Mouse (Mus musculus) liver, adult 2 months (tissue): Measurements from ENCODE around the gene Prcd. TPM values are rescaled to one million over a fixed set of nuclear protein-coding genes. Genes with fewer than 3 reads are reported as not detected.
A peak's percentile ranks its signal among the peaks of the same experiment; 100 is the strongest.

ENCODE experiments used
- DNase-seq: peaks from one replicate; pipeline ENCODE4 v3.0.0-alpha.2; 2011; ENCODE audit warnings: low read depth, low spot score; ENCODE audit errors: extremely low read depth
- H3K27ac ChIP-seq: fragments of 200-500 bp; replicated peaks from 2 replicates; pipeline ENCODE4 v1.5.1; 2012; ENCODE audit warnings: low read depth, mild to moderate bottlenecking, control low read depth, inconsistent platforms, low read length; ENCODE audit not compliant: insufficient read depth
- H3K27me3 ChIP-seq: fragments of 200-500 bp; 2 replicates; pipeline ENCODE4 v1.6.1; 2012; ENCODE audit warnings: mild to moderate bottlenecking, moderate library complexity, low read length, inconsistent platforms; ENCODE audit not compliant: control insufficient read depth, insufficient read depth
- H3K36me3 ChIP-seq: fragments of 200-500 bp; 2 replicates; pipeline ENCODE4 v1.6.1; 2012; ENCODE audit warnings: low read length, inconsistent platforms; ENCODE audit not compliant: control insufficient read depth, insufficient read depth
- H3K4me1 ChIP-seq: fragments of 200-500 bp; 2 replicates; pipeline ENCODE4 v1.6.1; 2011; ENCODE audit warnings: low read length; ENCODE audit not compliant: control insufficient read depth, insufficient read depth
- H3K4me3 ChIP-seq: fragments of 200-500 bp; 2 replicates; pipeline ENCODE4 v1.5.1; 2011; ENCODE audit warnings: low read depth, mild to moderate bottlenecking, control low read depth, low read length, moderate library complexity; ENCODE audit not compliant: insufficient read depth
- H3K79me2 ChIP-seq: fragments of 200-500 bp; 2 replicates; pipeline ENCODE4 v1.6.1; 2012; ENCODE audit warnings: inconsistent platforms, mild to moderate bottlenecking, low read length, moderate library complexity; ENCODE audit not compliant: control insufficient read depth, insufficient read depth
- H3K9ac ChIP-seq: fragments of 200-500 bp; 2 replicates; pipeline ENCODE4 v1.6.1; 2012; ENCODE audit warnings: low read depth, mild to moderate bottlenecking, control low read depth, inconsistent platforms, low read length
- CTCF ChIP-seq: fragments of 200-500 bp; IDR thresholded peaks from 2 replicates; pipeline ENCODE4 v1.5.1; 2011; ENCODE audit warnings: low read depth, low read length, control low read depth
- POLR2A ChIP-seq: fragments of 200-500 bp; IDR thresholded peaks from 2 replicates; pipeline ENCODE4 v1.6.1; 2011; ENCODE audit warnings: low read length, control low read depth; ENCODE audit not compliant: insufficient read depth; ENCODE audit errors: extremely low read depth
- WGBS: fragments of 180-500 bp; shearing (Covaris S2); methylation state at CpG from one replicate; pipeline ENCODE4 v1.1.7; 2018; 5-methylcytosine and 5-hydroxymethylcytosine counted together
- polyA plus RNA-seq: library from polyadenylated mRNA; depleted of rRNA; stranded (reverse); fragments of >200 nt; gene quantifications from 2 replicates; pipeline ENCODE4 v1.2.3, GENCODE M21; 2012
- total RNA-seq: library from RNA; depleted of rRNA; stranded (reverse); fragments of >200 nt; gene quantifications from 2 replicates; pipeline ENCODE4 v1.2.3, GENCODE M21; 2014

The Prcd gene
- total and polyA plus RNA-seq, 2 experiments, result not detected

- H3K4me3 ChIP-seq, result peak overlapping the region; percentile 79
- TF ChIP-seq POLR2A, result peak; percentile 54; the same call in 1 of the 2 replicates
- no peak for TF ChIP-seq CTCF
- no peaks in the 10 kb centered on the region for H3K36me3 ChIP-seq
- WGBS, result 17% methylated on average over 42 of the region's 42 CpGs
- peak overlapping the region; percentile 81 for H3K27ac ChIP-seq
- H3K27me3 ChIP-seq, result no peaks in the 10 kb centered on the region
- peaks cover 29% of the 10 kb centered on the region for H3K4me1 ChIP-seq
- H3K9ac ChIP-seq, result peak overlapping the region; percentile 90
- H3K79me2 ChIP-seq, result peaks cover 3% of the 10 kb centered on the region; the same call in 1 of the 2 replicates
- peak; percentile 60 for DNase-seq
Observed at GRCm38 (mm10) chr11:116624131-116624832, 29.1 kb upstream of the Prcd start.

GRCm38 (mm10) chr11:116625081-116626000, 28.0 kb upstream of the Prcd start:
- Histone ChIP-seq H3K36me3 (no peaks in the 10 kb centered on the region), H3K27me3 (no peaks in the 10 kb centered on the region), H3K27ac (no peak overlapping the region), H3K4me3 (no peak overlapping the region), H3K79me2 (no peaks in the 10 kb centered on the region; the same call in 1 of the 2 replicates), H3K9ac (no peak overlapping the region), H3K4me1 (peaks cover 24% of the 10 kb centered on the region)
- WGBS, result 85% methylated on average over 17 of the region's 17 CpGs
- TF ChIP-seq CTCF (peak; percentile 83), POLR2A (no peak)
- DNase-seq, result peak; percentile 39

- Histone ChIP-seq H3K4me1 (peaks cover 15% of the 10 kb centered on the region), H3K27ac (no peak within 1 kb of the TSS), H3K36me3 (no peaks in the 10 kb centered on the region), H3K27me3 (no peaks in the 10 kb centered on the region), H3K4me3 (no peak within 1 kb of the TSS), H3K9ac (no peak within 1 kb of the TSS), H3K79me2 (no peaks in the 10 kb centered on the region; the same call in 1 of the 2 replicates)
- TF ChIP-seq CTCF (no peak), POLR2A (no peak)
- DNase-seq, result no peak
- WGBS, result 84% methylated on average over 10 of the region's 10 CpGs
Observed at GRCm38 (mm10) chr11:116626299-116627071, 26.8 kb upstream of the Prcd start, which contains the start of gene Rhbdf2. Rhbdf2 (minus strand) TSS chr11:116627019.

DNA sequence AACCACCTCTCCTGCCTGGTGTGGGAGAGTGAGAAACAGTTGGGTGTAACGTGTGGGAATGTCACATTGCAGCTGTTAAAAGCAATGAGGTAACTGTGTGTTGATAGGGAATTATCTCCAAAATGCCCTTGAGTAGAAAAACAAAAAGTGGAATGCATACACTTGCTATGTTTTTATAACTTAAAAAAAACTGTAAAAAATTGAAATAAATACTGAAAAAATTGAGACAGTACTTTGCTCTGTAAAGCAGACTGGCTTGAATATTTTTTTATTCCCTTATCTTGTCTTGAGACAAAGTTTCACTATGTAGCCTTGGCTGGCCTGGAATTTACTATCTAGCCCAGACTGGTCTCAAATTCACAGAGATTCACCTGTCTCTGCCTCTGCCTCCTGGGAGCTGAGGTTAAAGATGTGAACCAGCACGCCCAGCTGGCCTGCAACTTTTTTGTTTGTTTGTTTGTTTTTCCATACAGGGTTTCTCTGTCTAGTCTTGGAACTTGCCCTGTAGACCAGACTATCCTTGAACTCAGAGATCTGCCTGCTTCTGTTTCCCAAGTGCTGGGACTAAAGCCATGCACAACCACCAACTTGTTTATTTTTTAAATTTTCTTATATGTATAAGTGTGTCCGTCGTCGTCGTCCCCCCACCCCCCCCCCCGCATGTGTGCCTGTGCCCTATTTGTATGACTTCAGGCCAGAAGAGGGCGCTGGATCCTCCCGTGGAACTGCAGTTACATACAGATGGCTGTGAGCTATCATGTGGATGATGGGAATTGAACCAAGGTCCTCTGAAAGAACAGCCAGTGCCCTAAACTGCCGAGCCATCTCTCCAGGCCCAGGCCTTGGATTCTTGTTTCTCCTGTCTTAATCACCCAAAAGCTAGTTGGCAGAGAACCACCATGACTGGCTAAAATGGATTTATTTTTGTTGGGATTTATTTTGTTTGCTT, 26.0 kb upstream of the Prcd start:
- peak; percentile 33 for DNase-seq
- H3K27ac ChIP-seq, result no peak overlapping the region
- H3K36me3 ChIP-seq, result no peaks in the 10 kb centered on the region
- H3K79me2 ChIP-seq, result no peaks in the 10 kb centered on the region; the same call in 1 of the 2 replicates
- TF ChIP-seq CTCF (peak; percentile 51; the same call in 1 of the 2 replicates), POLR2A (no peak)
- WGBS, result 38% methylated on average over 10 of the region's 10 CpGs
- no peak overlapping the region for H3K4me3 ChIP-seq
- H3K27me3 ChIP-seq, result no peaks in the 10 kb centered on the region
- H3K4me1 ChIP-seq, result peaks cover 7% of the 10 kb centered on the region
- no peak overlapping the region for H3K9ac ChIP-seq

DNA sequence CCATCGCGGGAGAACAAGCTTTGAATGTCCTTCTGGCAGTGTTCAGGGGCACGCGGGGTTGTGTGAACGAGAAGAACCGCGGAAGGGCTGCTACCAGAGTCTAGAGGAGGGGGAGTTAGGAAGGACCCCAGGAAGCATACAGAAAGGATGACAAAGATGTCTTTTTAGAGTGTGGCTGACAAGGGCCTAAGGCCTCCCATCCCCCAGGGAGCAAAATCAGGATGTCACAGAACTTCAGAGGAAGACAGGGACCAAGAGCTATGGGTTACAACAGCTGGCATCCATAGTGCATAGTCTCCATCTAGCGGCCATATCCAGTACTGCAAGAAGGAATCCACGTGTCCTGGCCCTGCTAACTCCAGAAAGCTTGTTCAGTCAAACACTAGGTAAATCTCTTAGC, 24.6 kb upstream of the Prcd start:
- Histone ChIP-seq H3K4me1 (no peaks in the 10 kb centered on the region), H3K27me3 (no peaks in the 10 kb centered on the region), H3K27ac (no peak overlapping the region), H3K36me3 (no peaks in the 10 kb centered on the region), H3K79me2 (no peaks in the 10 kb centered on the region), H3K4me3 (no peak overlapping the region), H3K9ac (no peak overlapping the region)
- TF ChIP-seq CTCF (peak; percentile 76), POLR2A (no peak)
- DNase-seq, result peak; percentile 69
- 55% methylated on average over 9 of the region's 9 CpGs for WGBS
